Mouse (Mus musculus) gastrocnemius, adult 2 months (tissue): ENCODE data around the gene Ehd3. TPM values are rescaled to one million over a fixed set of nuclear protein-coding genes. Genes with fewer than 3 reads are reported as not detected.

Source experiments
- DNase-seq: peaks from one replicate; pipeline ENCODE4 v3.0.0; 2022
- H3K27ac ChIP-seq: fragments of 200-600 bp; 2 replicates; pipeline ENCODE4 v1.8.1; 2022; ENCODE audit warnings: mild to moderate bottlenecking
- H3K4me3 ChIP-seq: fragments of 200-600 bp; 2 replicates; pipeline ENCODE4 v1.8.1; 2022; ENCODE audit warnings: mild to moderate bottlenecking, moderate library complexity
- CTCF ChIP-seq: fragments of 200-600 bp; IDR thresholded peaks from 2 replicates; pipeline ENCODE4 v1.8.1; 2022; ENCODE audit warnings: antibody characterized with exemption, mild to moderate bottlenecking, moderate library complexity
- intact Hi-C: fragments of 180-260 bp; cut with DNase I; formaldehyde crosslinking; loops from one replicate; pipeline ENCODE4 v1.15.1; 2025
- total RNA-seq, 2 experiments: library from RNA; stranded (reverse); gene quantifications; 2 replicates each; pipeline ENCODE4 v1.2.3; 2021

Ehd3 gene
- total RNA-seq, 2 experiments from 2014 or later = 3.4 to 5.9 TPM

GRCm38 (mm10) chr17:73875674-73876073 is 71.7 kb downstream of the Ehd3 start:
- no peak for TF ChIP-seq CTCF

GRCm38 (mm10) chr17:73879262-73879916 is 75.5 kb downstream of the Ehd3 start:
- no peak for DNase-seq
- no peak for TF ChIP-seq CTCF
- Histone ChIP-seq H3K4me3 (no peak overlapping the region), H3K27ac (no peak overlapping the region)
- intact Hi-C loops = no loop called here

More at GRCm38 (mm10) chr17:73875674-73876073, 71.7 kb downstream of the Ehd3 start:
- H3K27ac ChIP-seq = no peak overlapping the region
- H3K4me3 ChIP-seq = no peak overlapping the region
- no peak for DNase-seq
- intact Hi-C loops = no loop called here

- Histone ChIP-seq H3K4me3 (no peak overlapping the region), H3K27ac (no peak overlapping the region)
- intact Hi-C loops = loop anchor here (5.0 to 10.0 kb wide), 3 partner anchors 158 to 485 kb away; no protein-coding TSS in a partner anchor
- no peak for DNase-seq
- TF ChIP-seq CTCF = no peak
These were observed 76.4 kb downstream of the Ehd3 start for GRCm38 (mm10) chr17:73880286-73880685.

GRCm38 (mm10) chr17:73881295-73881694 is 77.4 kb downstream of the Ehd3 start:
- DNase-seq = peak; percentile 39
- peak overlapping the region; percentile 71 for H3K27ac ChIP-seq
- no peak for TF ChIP-seq CTCF
- no peak overlapping the region for H3K4me3 ChIP-seq
- intact Hi-C loops = loop anchor here (5.0 to 10.0 kb wide), 3 partner anchors 159 to 486 kb away; no protein-coding TSS in a partner anchor

Other genes starting within 250 kb of the Ehd3 start
- not detected for gene Galnt14, start 93.7 kb upstream of the Ehd3 start, total RNA-seq
- gene Xdh, start 146.1 kb downstream of the Ehd3 start, total RNA-seq = 10 to 100 TPM; 54.9 to 72.1 TPM
- gene Srd5a2, start 243.8 kb downstream of the Ehd3 start, total RNA-seq = not detected